Mouse (Mus musculus) spleen, adult 2 months (tissue): ENCODE data around the gene Baiap2.

ENCODE experiments used
- CTCF ChIP-seq: fragments of 200-500 bp; IDR thresholded peaks from 2 replicates; pipeline ENCODE4 v1.5.1; 2011; ENCODE audit warnings: mild to moderate bottlenecking, inconsistent platforms; ENCODE audit not compliant: insufficient read depth, insufficient read length, insufficient replicate concordance; ENCODE audit errors: extremely low read depth
- POLR2A ChIP-seq: fragments of 200-500 bp; IDR thresholded peaks from 2 replicates; pipeline ENCODE4 v1.6.1; 2011; ENCODE audit warnings: low read depth, low read length, inconsistent platforms

- no peak for TF ChIP-seq CTCF
- no peak for TF ChIP-seq POLR2A
Measured at GRCm38 (mm10) chr11:119948803-119949202, 6.2 kb downstream of the Baiap2 start.
